Mouse (Mus musculus) CH12.LX (cell line): Measurements from ENCODE around the gene Asb15.

Source experiments
- CTCF ChIP-seq, 2 experiments: IDR thresholded peaks in 1 of 2; conservative IDR thresholded peaks in 1 of 2; 2 replicates each; pipeline ENCODE4 v1.5.1; 2011 to 2012; ENCODE audit warnings: low read depth in 2 of 2, low read length in 2 of 2, improper control_type of control experiment in 1 of 2, inconsistent platforms in 1 of 2, mild to moderate bottlenecking in 1 of 2, moderate library complexity in 1 of 2
- HCFC1 ChIP-seq: IDR thresholded peaks from 2 replicates; pipeline ENCODE4 v1.6.1; 2012; ENCODE audit warnings: low read depth, mild to moderate bottlenecking, inconsistent platforms, low read length, improper control_type of control experiment
- MEF2A ChIP-seq: IDR thresholded peaks from 2 replicates; pipeline ENCODE4 v1.6.1; 2014; ENCODE audit warnings: low read depth, mild to moderate bottlenecking, inconsistent platforms, low read length, improper control_type of control experiment, borderline replicate concordance
- NELFE ChIP-seq: IDR thresholded peaks from 2 replicates; pipeline ENCODE4 v1.6.1; 2011; ENCODE audit warnings: low read depth, low read length, improper control_type of control experiment
- NRF1 ChIP-seq: IDR thresholded peaks from 2 replicates; pipeline ENCODE4 v1.6.1; 2014; ENCODE audit warnings: low read depth, mild to moderate bottlenecking, inconsistent platforms, low read length, improper control_type of control experiment, moderate library complexity
- POLR2A ChIP-seq: IDR thresholded peaks from 2 replicates; pipeline ENCODE4 v1.6.1; 2011; ENCODE audit warnings: low read depth, mild to moderate bottlenecking, improper control_type of control experiment, low read length
- RCOR1 ChIP-seq: conservative IDR thresholded peaks from 2 replicates; pipeline ENCODE4 v1.6.1; 2012; ENCODE audit warnings: low read depth, mild to moderate bottlenecking, inconsistent platforms, low read length, improper control_type of control experiment

- no peak for TF ChIP-seq NELFE
- no peak for TF ChIP-seq HCFC1
- no peak for TF ChIP-seq POLR2A
- no peak for TF ChIP-seq CTCF (conservative IDR thresholded peaks at IDR 0.05 in 1 of 2, IDR thresholded peaks at IDR 0.05 in 1 of 2; ENCODE audit: low read depth in 2 of 2, low read length in 2 of 2)
- no peak for TF ChIP-seq RCOR1
- TF ChIP-seq NRF1: no peak
- no peak for TF ChIP-seq MEF2A
Measured at GRCm38 (mm10) chr6:24552046-24552445, 24.1 kb downstream of the Asb15 start.
